Mouse (Mus musculus): Measurements from ENCODE around the gene Adamtsl4.

DNA sequence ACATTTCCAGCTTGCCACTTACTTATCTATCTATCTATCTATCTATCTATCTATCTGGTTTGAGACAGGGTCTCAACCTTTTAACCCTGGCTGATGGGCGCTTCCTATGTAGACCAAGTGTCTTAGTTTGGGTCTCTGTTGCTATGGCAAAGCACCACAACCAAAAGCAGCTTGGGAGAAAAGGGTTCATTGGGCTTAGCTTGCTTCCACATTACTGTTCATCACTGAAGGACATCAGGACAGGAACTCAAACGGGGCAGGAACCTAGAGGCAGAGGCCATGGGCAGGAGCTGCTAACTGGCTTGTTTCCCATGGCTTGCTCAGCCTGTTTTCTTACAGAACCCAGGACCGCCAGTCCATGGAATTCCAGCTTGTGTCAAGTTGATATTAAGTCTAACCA lies 30.6 kb downstream of the Adamtsl4 start:
- TF ChIP-seq CTCF (IDR thresholded peaks at IDR 0.05; ENCODE audit: insufficient read depth, low read length) (no peak), POLR2A (IDR thresholded peaks at IDR 0.05; ENCODE audit: borderline replicate concordance, extremely low read depth, low read depth, low read length) (no peak)
